Mouse (Mus musculus): ENCODE data around the gene Chmp6.

Gene Chmp6

DNA sequence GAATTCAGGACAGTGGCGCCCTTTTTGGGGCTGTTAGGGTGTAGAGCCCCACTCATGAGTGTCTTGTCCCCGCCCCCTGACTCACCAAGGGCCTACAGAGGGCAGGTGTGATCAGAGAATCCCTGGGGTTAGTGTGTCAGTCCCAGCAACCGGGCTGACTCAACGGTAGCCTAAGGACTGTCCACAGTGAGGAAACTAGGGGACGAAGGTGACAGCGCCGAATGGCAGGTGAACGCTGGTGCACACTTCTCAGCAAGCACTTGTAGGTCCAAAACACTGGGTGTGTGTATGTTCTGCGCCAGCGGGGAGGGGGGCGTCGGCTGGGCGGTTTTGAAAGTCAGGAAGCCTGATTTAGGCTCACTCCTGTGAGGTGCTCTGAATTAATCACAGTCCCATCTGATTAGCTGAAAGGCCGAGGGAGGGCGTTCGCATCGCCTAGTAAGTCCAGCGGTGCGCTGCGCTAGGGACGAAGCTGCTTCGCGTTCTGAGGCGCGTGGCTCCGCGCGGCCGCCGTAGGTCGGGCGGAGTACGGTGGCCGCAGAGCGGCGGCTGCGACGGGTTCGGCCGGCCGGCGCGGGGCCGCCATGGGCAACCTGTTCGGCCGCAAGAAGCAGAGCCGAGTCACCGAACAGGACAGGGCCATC, at the start of gene Chmp6:
Chmp6 (plus strand) TSS at position 151 of the 644 bp plus-strand sequence.
- peak; percentile 94 for DNase-seq (ENCODE audit: low spot score)

GRCm38 (mm10) chr11:119866837-119867236, 46.4 kb upstream of the Chmp6 start:
- DNase-seq (ENCODE audit: low spot score), result no peak

- DNase-seq (ENCODE audit: low spot score), result no peak
Observed at GRCm38 (mm10) chr11:119868138-119868537, 45.1 kb upstream of the Chmp6 start.

GRCm38 (mm10) chr11:119868556-119868955, 44.7 kb upstream of the Chmp6 start:
- DNase-seq (ENCODE audit: low spot score), result no peak

- DNase-seq (ENCODE audit: low spot score), result no peak
Observed at GRCm38 (mm10) chr11:119871141-119871540, 42.1 kb upstream of the Chmp6 start.

- no peak for DNase-seq (ENCODE audit: low spot score)
Observed at GRCm38 (mm10) chr11:119873643-119874042, 39.6 kb upstream of the Chmp6 start.

- DNase-seq (ENCODE audit: low spot score), result no peak
Observed at GRCm38 (mm10) chr11:119874841-119875240, 38.4 kb upstream of the Chmp6 start.

GRCm38 (mm10) chr11:119875685-119876084, 37.6 kb upstream of the Chmp6 start:
- no peak for DNase-seq (ENCODE audit: low spot score)

- no peak for DNase-seq (ENCODE audit: low spot score)
Observed at GRCm38 (mm10) chr11:119877124-119877523, 36.1 kb upstream of the Chmp6 start.

DNA sequence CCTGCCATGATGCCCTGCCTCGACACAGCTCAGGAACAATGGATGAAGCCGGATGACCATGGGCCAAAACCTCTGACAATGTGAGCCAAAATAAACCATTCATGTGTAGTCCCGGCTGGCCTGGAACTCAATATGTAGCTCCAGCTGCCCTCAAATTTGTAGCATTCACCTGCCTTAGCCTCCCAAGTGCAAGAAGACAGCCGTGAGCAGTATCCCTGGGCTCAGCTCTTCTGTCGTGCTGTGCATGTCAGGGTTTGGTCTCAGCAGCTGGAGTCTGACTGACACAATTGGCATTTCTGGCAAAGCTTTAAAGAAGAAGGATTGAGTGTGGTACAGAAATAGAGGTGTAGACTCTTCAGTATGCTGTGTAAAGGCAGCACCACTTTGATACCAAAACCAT, 33.7 kb upstream of the Chmp6 start:
- no peak for DNase-seq (ENCODE audit: low spot score)

DNA sequence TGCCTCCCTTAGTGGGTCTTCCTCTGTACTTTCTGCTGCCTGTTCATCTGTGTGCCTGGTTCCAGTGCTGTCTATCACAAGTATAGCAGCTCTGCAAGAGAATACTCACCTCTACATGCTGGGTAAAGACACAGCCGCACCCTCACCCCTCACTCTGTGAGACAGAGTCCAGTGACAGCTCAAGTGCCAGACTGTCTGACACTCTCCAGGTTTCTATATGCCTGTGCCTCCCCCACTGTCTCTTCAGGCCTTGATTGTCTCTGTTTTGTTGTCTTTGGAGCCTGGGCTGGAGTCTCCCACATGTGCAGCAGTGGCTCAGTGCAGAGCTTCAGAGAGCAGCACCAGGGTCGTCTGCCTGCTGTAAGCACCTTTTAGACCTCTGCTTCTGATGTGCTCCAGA, 29.6 kb upstream of the Chmp6 start:
- no peak for DNase-seq (ENCODE audit: low spot score)

DNA sequence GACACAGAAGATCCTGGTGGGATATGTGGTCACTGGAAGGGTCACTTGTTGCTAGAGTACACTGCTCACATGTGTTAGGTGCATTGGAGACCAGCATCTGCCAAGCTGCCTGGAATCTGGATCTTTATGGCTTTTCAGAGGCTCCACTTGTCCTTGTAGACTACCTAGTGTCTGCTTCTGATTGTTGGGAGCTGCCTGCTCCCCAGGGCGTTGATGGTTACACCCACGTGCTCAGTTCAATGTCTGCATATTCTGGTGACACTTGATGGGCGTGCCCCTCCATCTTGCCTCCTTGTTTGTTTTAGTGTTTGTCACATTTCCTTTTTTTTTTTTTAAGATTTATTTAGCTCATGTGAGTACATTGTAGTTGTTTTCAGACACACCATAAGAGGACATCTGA, 23.3 kb upstream of the Chmp6 start:
- no peak for DNase-seq (ENCODE audit: low spot score)

DNA sequence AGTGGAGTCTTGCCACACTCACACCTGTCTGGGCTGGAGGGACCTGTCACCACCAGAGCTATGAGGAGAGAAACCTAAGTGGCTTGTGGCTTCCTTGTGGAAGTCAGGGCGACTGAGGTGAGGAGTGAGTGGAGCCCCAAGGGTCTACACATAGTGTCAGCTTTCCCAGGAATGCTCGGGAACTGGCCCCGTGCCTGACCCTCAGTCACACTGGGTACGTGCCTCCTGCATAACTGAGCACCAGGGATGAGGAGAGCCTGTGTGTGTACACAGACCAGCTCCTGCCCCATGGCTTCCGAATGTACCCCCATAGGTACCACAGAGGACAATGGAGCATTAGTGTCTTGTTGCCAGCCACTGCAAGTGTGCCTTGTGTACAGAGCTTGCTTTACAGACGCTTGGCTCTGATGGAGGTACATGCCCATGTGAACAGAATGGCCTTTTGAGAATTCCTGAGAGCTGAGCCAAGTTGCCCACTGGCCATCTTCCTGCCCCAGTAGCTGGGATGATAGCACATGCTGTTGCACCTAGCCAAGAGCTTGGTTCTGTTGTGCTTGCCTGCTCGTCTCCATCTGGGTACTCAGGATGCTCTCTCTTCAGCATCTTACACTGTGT, 21.5 kb upstream of the Chmp6 start:
- DNase-seq (ENCODE audit: low spot score), result no peak

GRCm38 (mm10) chr11:119893667-119894236, 19.5 kb upstream of the Chmp6 start:
- DNase-seq (ENCODE audit: low spot score), result no peak

DNA sequence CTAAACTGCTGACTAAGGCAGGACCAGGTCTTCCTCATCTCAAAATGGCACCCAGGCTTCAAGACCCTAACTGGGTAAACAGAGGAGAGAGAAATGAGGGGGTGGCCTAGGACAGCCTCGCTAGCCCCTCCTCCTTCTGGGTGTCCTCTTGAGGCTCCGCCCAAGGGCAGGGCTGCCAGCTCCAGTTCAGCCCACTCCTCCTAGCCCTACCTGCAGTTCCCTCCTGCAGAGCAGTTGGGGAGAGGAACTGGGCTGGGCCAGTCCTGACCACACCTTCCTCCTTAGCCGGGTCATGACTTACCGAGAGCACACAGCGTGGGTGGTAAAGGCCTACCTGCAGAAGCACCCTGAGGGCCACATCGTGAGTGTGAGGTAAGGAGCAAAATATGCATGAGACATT, 18.6 kb upstream of the Chmp6 start:
- DNase-seq (ENCODE audit: low spot score), result no peak

DNA sequence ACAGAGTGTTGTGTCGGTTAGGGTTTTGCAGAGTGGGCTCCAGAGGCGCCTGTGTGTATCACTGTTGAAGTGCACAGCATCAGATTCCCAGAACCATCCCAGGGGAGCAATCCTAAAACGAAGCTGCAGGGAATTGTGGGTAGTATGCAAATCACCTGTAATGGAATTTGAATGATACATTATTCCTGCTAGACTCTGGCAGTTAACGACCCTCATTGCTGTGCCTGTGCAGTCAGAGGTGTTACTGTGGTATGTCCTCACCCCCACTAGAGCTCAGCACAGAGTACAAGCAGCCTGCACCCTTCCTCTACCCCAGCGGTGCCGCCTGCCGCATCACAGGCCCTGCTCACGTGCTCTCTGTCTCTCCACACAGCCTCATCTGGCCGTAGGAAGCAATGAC, 16.2 kb upstream of the Chmp6 start:
- no peak for DNase-seq (ENCODE audit: low spot score)

DNA sequence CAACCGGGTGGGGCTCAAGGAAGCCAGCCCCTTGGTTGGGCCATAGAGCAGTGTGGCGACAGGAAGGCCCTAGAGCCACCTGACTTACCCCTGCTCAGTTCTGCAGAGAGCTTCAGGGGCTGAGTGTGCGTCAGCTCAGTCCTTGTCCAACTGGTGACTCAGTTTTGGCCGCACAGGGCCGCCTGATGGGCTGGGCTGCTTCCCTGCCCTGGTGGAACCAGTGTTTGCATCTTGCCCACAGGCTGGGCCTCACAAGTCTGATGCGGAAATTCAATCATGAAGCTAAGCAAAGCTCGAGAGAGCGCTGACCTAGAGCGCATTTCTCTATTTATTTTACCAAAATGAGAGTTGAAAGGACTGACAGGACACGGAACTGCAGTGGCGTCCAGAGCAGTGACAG, 14.3 kb upstream of the Chmp6 start:
- no peak for DNase-seq (ENCODE audit: low spot score)

DNA sequence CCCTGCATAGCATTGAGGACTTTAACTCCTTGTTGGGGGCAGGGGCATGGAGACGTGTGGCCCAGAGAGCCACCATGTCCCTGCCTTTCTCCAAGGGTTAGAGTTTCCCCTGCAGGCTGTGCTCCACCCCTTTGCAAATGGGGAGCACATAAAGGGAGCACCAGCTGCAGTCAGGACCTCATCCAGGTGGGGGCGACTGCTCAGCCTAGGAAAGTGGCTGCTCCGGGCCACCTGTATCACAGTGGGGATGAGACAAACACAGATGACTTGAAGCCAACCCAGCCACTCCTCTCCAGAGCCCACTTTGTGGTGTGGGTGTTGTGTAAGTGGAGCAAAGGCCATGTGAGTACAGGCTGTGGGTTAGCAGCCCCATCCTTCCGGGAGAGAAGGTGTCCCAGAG, 12.1 kb upstream of the Chmp6 start:
- DNase-seq (ENCODE audit: low spot score), result no peak

GRCm38 (mm10) chr11:119902891-119903290, 10.3 kb upstream of the Chmp6 start:
- DNase-seq (ENCODE audit: low spot score), result no peak

DNA sequence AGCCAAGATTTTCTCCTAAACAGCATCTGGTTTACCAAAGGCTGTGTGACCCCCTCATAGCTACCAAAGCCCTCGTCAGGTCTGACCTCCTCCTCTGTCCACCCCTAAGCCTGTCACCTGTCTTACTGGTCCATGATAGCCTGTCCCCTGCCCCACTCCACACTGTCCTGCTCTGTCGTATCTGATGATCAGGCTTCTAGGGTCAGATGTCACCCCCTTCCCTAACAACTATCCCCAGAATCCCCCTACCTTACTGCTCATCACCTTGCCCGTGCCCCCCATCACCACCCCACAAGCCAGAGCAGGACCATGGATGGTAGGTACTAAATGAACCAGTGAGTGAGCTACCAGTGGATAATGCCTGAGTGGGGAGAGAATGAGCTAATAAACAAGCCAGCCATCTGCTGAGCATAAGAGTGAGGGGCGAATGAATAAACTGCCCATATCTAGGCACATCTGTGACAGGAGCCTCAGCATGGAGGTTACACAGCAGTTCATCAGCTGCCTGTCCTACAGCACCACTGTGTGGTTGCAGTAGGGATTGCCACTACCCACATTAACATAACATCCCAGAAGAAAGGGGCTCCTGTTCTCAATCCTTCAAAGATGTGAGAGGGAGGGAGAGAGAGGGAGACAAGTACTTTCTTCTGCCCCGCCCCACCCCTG, 8.5 kb upstream of the Chmp6 start:
- peak; percentile 57 for DNase-seq (ENCODE audit: low spot score)

DNA sequence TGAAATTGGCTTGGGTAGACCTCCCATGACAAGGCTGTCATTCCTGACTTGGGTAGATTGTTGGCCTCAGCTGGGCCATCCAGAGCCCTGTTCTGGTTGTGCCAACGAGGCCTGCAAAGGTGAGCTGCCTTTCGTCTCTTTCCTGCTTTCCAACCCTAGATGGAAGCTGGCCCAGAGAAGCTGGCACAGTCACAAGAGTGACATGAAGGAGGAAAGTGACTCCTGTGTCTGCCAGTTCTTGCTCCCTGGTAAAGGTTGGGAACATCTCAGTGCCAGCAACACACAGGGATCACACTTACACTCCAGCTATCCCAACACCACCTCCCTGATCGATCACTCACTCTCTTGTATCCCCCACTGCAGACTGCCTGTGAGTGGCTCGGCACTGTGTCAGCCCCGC, 7.4 kb upstream of the Chmp6 start:
- no peak for DNase-seq (ENCODE audit: low spot score)

DNA sequence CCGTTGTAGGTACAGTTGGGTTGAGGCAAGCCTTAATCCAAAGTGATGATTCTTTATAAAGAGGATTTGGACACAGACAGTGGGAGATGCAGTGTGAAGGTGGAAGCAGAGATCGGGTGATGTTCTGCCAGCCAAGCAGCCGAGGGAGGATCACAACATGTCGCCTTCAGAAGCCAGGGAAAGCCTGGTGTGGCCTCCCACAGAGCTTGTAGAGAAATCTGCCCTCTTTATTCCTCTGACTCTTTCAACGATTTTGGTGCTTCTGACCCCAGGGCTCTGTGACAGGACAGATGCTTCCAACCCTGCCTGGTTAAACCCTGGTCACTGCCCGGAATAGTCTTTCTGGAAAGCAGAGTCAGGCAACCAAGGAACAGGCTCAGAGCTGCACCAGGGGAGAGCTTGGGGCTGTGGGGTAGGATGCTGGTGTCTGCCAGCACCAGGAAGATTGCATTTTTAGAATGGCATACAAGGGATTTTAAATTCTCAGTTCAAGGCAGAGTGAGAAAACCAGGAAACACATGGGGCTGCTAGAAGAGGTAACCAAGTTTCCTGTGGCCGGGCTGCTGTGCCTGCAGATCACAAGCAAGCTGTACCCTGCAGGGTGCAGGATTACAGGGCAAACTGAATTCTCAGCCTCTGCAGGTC, 6.1 kb upstream of the Chmp6 start:
- no peak for DNase-seq (ENCODE audit: low spot score)

DNA sequence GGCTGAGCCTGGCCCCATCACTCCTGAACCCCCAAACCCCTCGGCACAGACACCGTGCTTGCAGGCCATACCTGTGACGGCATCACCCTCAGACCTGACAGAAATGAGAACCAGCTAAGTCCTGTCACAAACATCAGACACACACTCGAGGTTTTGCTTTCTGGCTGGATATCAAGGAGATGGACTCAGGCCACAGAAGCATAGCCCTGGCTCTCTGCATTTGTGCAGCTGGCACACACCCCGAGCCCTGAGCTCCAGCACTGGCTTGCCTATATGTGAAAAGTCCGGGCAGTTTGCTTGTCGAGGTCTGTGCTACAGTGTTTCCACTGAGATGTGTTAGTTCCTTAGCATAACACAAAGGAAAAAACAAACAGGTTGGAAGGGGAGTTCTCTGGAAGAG, 5.5 kb upstream of the Chmp6 start:
- no peak for DNase-seq (ENCODE audit: low spot score)
